Mouse (Mus musculus): ENCODE data around the gene Neil1. TPM values are rescaled to one million over a fixed set of nuclear protein-coding genes. Genes with fewer than 3 reads are reported as not detected.
A peak's percentile ranks its signal among the peaks of the same experiment; 100 is the strongest.

Gene Neil1
- polyA plus RNA-seq, 1 experiment from 2014 or later: 4.5 TPM

DNA sequence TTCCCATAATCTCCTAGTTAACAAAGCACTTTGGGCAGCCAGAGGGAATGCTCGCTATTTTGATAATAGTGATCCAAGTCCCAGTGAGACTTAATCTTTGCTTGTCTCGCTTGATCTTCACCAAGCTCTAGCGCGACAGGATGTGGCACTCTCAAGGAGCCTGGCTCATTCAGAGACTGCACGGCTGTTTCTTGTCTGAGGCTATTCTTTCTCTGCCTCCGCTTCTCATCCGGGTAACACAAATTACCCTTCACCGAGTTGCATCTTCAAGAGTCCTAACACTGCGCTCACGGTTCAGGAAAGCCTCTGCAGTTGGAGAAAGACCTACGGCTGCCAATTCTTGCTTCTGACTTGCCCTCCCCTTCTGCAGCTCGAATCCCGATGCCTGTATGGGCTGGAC, 9.4 kb upstream of the Neil1 start:
- peak overlapping the region; percentile 76 for H3K4me2 ChIP-seq
- H3K36me3 ChIP-seq (ENCODE audit: control insufficient read depth, insufficient read depth, low read length): 0 out of 2 replicates have a peak, but pooled peaks cover 2% of the 10 kb centered on the region
- H3K27ac ChIP-seq (ENCODE audit: low read depth, low read length): no peak overlapping the region
- no peak for DNase-seq (ENCODE audit: low spot score)
- peak overlapping the region; percentile 79 for H3K9ac ChIP-seq (ENCODE audit: low read depth, low read length)
- no peak for ATAC-seq (replicated peaks; ENCODE audit: low FRiP score)
- no peaks in the 10 kb centered on the region for H3K9me3 ChIP-seq (ENCODE audit: control insufficient read depth, low read length)
- H3K27me3 ChIP-seq (replicated peaks; ENCODE audit: control insufficient read depth, insufficient read depth, low read length): no peaks in the 10 kb centered on the region
- H3K4me3 ChIP-seq (ENCODE audit: low read depth, low read length): peak overlapping the region; percentile 94
- H3K4me1 ChIP-seq (replicated peaks; ENCODE audit: control insufficient read depth, insufficient read depth, low read length): peaks cover 6% of the 10 kb centered on the region
- 29% methylated on average over 13 of the region's 13 CpGs for WGBS

DNA sequence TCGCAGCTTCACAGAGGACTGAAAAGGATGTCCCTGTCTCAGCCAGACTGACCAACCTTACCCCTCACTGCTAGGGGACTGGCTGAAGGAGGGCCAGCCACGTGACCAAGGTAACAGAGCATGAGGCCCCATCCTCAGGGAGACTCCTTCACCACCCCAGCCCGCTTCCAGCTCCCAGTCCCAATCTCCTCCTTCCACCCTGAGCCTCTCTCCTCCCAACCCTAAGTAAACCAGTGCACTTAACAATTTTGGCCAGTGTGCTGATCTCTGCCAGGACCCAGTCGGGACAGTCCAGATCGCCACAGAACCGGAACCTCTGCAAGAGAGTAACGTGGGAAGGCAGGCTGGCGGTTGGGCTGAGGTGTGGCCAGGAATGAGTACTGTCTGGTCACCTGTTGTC, 8.7 kb upstream of the Neil1 start:
- 82% methylated on average over 8 of the region's 8 CpGs for WGBS
- Histone ChIP-seq H3K27me3 (replicated peaks; ENCODE audit: control insufficient read depth, insufficient read depth, low read length) (no peaks in the 10 kb centered on the region), H3K36me3 (ENCODE audit: control insufficient read depth, insufficient read depth, low read length) (0 out of 2 replicates have a peak, but pooled peaks cover 2% of the 10 kb centered on the region), H3K4me3 (ENCODE audit: low read depth, low read length) (peak overlapping the region; percentile 94; the same call in 1 of the 2 replicates), H3K9me3 (ENCODE audit: control insufficient read depth, low read length) (no peaks in the 10 kb centered on the region), H3K4me1 (replicated peaks; ENCODE audit: control insufficient read depth, insufficient read depth, low read length) (peaks cover 6% of the 10 kb centered on the region), H3K27ac (ENCODE audit: low read depth, low read length) (no peak overlapping the region), H3K9ac (ENCODE audit: low read depth, low read length) (no peak overlapping the region), H3K4me2 (peak overlapping the region; percentile 76)
- ATAC-seq (replicated peaks; ENCODE audit: low FRiP score) (no peak), DNase-seq (ENCODE audit: low spot score) (no peak)

GRCm38 (mm10) chr9:57156383-57156782, 8.3 kb upstream of the Neil1 start:
- H3K4me2 ChIP-seq: no peak overlapping the region
- DNase-seq (ENCODE audit: low spot score): no peak
- WGBS: 88% methylated on average over 7 of the region's 7 CpGs
- H3K4me3 ChIP-seq (ENCODE audit: low read depth, low read length): no peak overlapping the region
- no peaks in the 10 kb centered on the region for H3K9me3 ChIP-seq (ENCODE audit: control insufficient read depth, low read length)
- H3K27me3 ChIP-seq (replicated peaks; ENCODE audit: control insufficient read depth, insufficient read depth, low read length): no peaks in the 10 kb centered on the region
- ATAC-seq (replicated peaks; ENCODE audit: low FRiP score): no peak
- H3K4me1 ChIP-seq (replicated peaks; ENCODE audit: control insufficient read depth, insufficient read depth, low read length): peaks cover 6% of the 10 kb centered on the region
- 0 out of 2 replicates have a peak, but pooled peaks cover 2% of the 10 kb centered on the region for H3K36me3 ChIP-seq (ENCODE audit: control insufficient read depth, insufficient read depth, low read length)
- no peak overlapping the region for H3K27ac ChIP-seq (ENCODE audit: low read depth, low read length)
- no peak overlapping the region for H3K9ac ChIP-seq (ENCODE audit: low read depth, low read length)

DNA sequence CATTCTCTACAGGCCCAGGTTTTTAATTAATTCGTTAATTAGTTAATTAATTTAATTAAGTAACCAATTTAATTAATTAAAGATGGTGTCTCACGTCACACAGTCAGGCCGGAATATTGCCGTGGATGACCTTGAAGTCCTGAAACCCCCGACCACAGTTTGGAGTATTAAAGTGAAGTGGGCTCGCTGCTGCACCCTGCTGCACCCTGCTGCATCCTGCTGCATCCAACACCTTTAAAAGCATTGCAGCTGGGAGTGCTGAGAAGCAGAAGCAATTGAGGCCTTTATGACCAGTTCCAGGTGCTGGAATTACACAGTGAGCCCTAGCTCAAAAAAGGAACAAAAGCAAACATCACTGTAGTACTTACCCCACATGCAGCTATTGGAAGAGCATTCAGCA, 4.2 kb upstream of the Neil1 start:
- Histone ChIP-seq H3K27ac (ENCODE audit: low read depth, low read length) (no peak overlapping the region), H3K9me3 (ENCODE audit: control insufficient read depth, low read length) (no peaks in the 10 kb centered on the region), H3K9ac (ENCODE audit: low read depth, low read length) (no peak overlapping the region), H3K4me1 (replicated peaks; ENCODE audit: control insufficient read depth, insufficient read depth, low read length) (peaks cover 3% of the 10 kb centered on the region; the same call in 1 of the 2 replicates), H3K27me3 (replicated peaks; ENCODE audit: control insufficient read depth, insufficient read depth, low read length) (no peaks in the 10 kb centered on the region), H3K36me3 (ENCODE audit: control insufficient read depth, insufficient read depth, low read length) (0 out of 2 replicates have a peak, but pooled peaks cover 2% of the 10 kb centered on the region), H3K4me3 (ENCODE audit: low read depth, low read length) (no peak overlapping the region), H3K4me2 (no peak overlapping the region)
- 56% methylated on average over 6 of the region's 6 CpGs for WGBS
- DNase-seq (ENCODE audit: low spot score) (no peak), ATAC-seq (replicated peaks; ENCODE audit: low FRiP score) (no peak)

- Histone ChIP-seq H3K4me2 (no peak overlapping the region), H3K4me3 (ENCODE audit: low read depth, low read length) (no peak overlapping the region), H3K9me3 (ENCODE audit: control insufficient read depth, low read length) (no peaks in the 10 kb centered on the region), H3K27me3 (replicated peaks; ENCODE audit: control insufficient read depth, insufficient read depth, low read length) (no peaks in the 10 kb centered on the region), H3K27ac (ENCODE audit: low read depth, low read length) (no peak overlapping the region), H3K9ac (ENCODE audit: low read depth, low read length) (no peak overlapping the region), H3K36me3 (ENCODE audit: control insufficient read depth, insufficient read depth, low read length) (0 out of 2 replicates have a peak, but pooled peaks cover 2% of the 10 kb centered on the region), H3K4me1 (replicated peaks; ENCODE audit: control insufficient read depth, insufficient read depth, low read length) (peaks cover 6% of the 10 kb centered on the region; the same call in 1 of the 2 replicates)
- WGBS: 77% methylated on average over 5 of the region's 5 CpGs
- no peak for DNase-seq (ENCODE audit: low spot score)
- ATAC-seq (replicated peaks; ENCODE audit: low FRiP score): no peak
Measured at GRCm38 (mm10) chr9:57150192-57150591, 2.1 kb upstream of the Neil1 start.

DNA sequence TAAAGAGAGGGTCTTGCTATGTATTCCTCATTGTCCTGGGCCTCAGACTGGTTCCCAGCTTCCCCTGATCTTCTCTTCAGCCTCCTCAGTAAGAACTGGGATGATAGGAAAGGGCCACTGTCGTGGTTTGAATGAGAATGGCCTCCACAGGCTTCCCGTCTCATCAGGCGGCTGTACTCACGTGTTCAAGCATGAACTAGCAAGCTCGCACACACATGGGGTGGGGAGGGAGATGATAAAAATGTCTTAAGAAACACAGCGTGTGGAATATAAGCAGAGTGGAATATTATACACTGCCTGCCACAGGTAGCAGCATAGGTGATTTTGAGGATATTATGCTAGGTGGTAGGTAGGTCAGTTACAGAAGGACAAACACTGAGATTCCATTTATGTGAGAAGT, 916 bp upstream of the Neil1 start:
- Histone ChIP-seq H3K4me2 (peak overlapping the region; percentile 91), H3K36me3 (ENCODE audit: control insufficient read depth, insufficient read depth, low read length) (no peaks in the 10 kb centered on the region; the same call in 1 of the 2 replicates), H3K27ac (ENCODE audit: low read depth, low read length) (no peak overlapping the region), H3K9me3 (ENCODE audit: control insufficient read depth, low read length) (no peaks in the 10 kb centered on the region), H3K4me1 (replicated peaks; ENCODE audit: control insufficient read depth, insufficient read depth, low read length) (peaks cover 6% of the 10 kb centered on the region; the same call in 1 of the 2 replicates), H3K4me3 (ENCODE audit: low read depth, low read length) (peak overlapping the region; percentile 62), H3K27me3 (replicated peaks; ENCODE audit: control insufficient read depth, insufficient read depth, low read length) (no peaks in the 10 kb centered on the region), H3K9ac (ENCODE audit: low read depth, low read length) (peak overlapping the region; percentile 80)
- ATAC-seq (replicated peaks; ENCODE audit: low FRiP score): no peak
- no peak for DNase-seq (ENCODE audit: low spot score)
- WGBS: 75% methylated on average over 6 of the region's 6 CpGs

- Histone ChIP-seq H3K9me3 (ENCODE audit: control insufficient read depth, low read length) (no peaks in the 10 kb centered on the region), H3K9ac (ENCODE audit: low read depth, low read length) (peak overlapping the region; percentile 80), H3K4me1 (replicated peaks; ENCODE audit: control insufficient read depth, insufficient read depth, low read length) (peaks cover 6% of the 10 kb centered on the region; the same call in 1 of the 2 replicates), H3K4me2 (peak overlapping the region; percentile 91), H3K27ac (ENCODE audit: low read depth, low read length) (peak overlapping the region; percentile 85), H3K36me3 (ENCODE audit: control insufficient read depth, insufficient read depth, low read length) (no peaks in the 10 kb centered on the region; the same call in 1 of the 2 replicates), H3K4me3 (ENCODE audit: low read depth, low read length) (peak overlapping the region; percentile 62), H3K27me3 (replicated peaks; ENCODE audit: control insufficient read depth, insufficient read depth, low read length) (no peaks in the 10 kb centered on the region)
- DNase-seq (ENCODE audit: low spot score) (peak; percentile 49), ATAC-seq (replicated peaks; ENCODE audit: low FRiP score) (peak; percentile 15; the same call in 1 of the 2 replicates)
- WGBS: 12% methylated on average over 19 of the region's 19 CpGs
Measured at GRCm38 (mm10) chr9:57147205-57148143, 631 bp downstream of the Neil1 start.

DNA sequence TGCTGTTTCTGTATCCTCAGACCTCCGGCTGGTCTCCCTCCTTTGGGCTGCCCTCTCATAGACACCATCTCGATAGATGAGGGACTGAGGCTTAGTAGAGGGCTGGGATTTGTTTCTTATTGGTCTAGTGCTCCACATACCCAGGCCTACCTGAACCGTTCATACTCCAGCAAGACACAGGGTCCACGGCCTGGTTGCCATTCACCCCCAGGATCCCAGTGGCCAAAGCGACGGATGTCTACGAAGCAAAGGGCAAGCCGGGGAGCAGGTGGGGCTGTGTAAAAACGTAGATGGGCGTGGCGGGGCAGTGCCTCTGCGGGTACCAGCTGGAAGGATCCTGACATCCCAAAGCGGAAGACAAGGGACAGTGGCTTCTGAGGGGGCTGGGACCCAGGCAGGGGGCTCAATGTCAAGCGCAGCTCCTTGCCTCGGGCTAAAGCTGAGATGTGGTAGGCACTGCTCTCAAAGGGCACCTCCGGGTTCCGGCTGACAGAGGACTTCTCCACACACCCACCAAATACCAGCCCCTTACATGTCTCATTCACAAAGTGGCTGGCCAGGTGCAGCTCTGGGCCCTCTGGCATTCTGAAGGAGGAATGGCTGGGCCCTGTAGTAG, 1.5 kb downstream of the Neil1 start:
- H3K36me3 ChIP-seq (ENCODE audit: control insufficient read depth, insufficient read depth, low read length): no peaks in the 10 kb centered on the region; the same call in 1 of the 2 replicates
- no peak overlapping the region for H3K27ac ChIP-seq (ENCODE audit: low read depth, low read length)
- H3K27me3 ChIP-seq (replicated peaks; ENCODE audit: control insufficient read depth, insufficient read depth, low read length): no peaks in the 10 kb centered on the region
- no peak overlapping the region for H3K9ac ChIP-seq (ENCODE audit: low read depth, low read length)
- no peaks in the 10 kb centered on the region for H3K9me3 ChIP-seq (ENCODE audit: control insufficient read depth, low read length)
- H3K4me1 ChIP-seq (replicated peaks; ENCODE audit: control insufficient read depth, insufficient read depth, low read length): peaks cover 6% of the 10 kb centered on the region; the same call in 1 of the 2 replicates
- H3K4me3 ChIP-seq (ENCODE audit: low read depth, low read length): no peak overlapping the region
- H3K4me2 ChIP-seq: no peak overlapping the region; the same call in 1 of the 2 replicates
- ATAC-seq (replicated peaks; ENCODE audit: low FRiP score): no peak
- DNase-seq (ENCODE audit: low spot score): no peak
- 85% methylated on average over 17 of the region's 17 CpGs for WGBS
